In genomic region chr3:152259409-152259808, GRCm38 (mm10) we compare ENCODE assay signal across 8 mouse cellular contexts. TPM values are rescaled to one million over a fixed set of nuclear protein-coding genes. Genes with fewer than 3 reads are reported as not detected.
A peak's percentile ranks its signal among the peaks of the same experiment; 100 is the strongest.
DNase-seq lines count a peak whose midpoint lies in the region; ATAC-seq lines count a peak whose summit lies in the region.
"Not testable (repeated sequence)": the region's sequence is repeated elsewhere in the genome, so short reads cannot be mapped to it uniquely, and the experiment has no call there.

No protein-coding gene starts in this region.

- peak; percentile 82 for ATAC-seq in common myeloid progenitor, adult 5-6 weeks (replicated peaks; ENCODE audit: low read depth, poor library complexity, severe bottlenecking)
- ATAC-seq in megakaryocyte progenitor cell, adult 5-6 weeks (replicated peaks; ENCODE audit: poor library complexity) = peak; percentile 85

- peak; percentile 88 for DNase-seq in adipocyte (ENCODE audit: low spot score)
- DNase-seq in gastrocnemius, postnatal 14 days = peak; percentile 68
- DNase-seq in hindlimb bud, embryonic 11.5 days (ENCODE audit: extremely low spot score, low read depth, low spot score) = peak; percentile 66
- DNase-seq in left cerebral cortex, adult 18-20 months (ENCODE audit: low spot score in 2 of 2) = peak; percentile 71 to 81
- peak; percentile 50 to 66 for DNase-seq in right cerebral cortex, postnatal 36 days (ENCODE audit: low spot score in 2 of 2)
- peak; percentile 80 for DNase-seq in yolk sac, embryonic 10.5 days (ENCODE audit: low spot score)

- intact Hi-C loops in gastrocnemius, postnatal 14 days (cut with DNase I; ENCODE audit: low total_unique reads) = not testable (repeated sequence)

RNA-seq across cellular contexts. Expression of gene Nexn, which starts 6.7 kb away (rescaled TPM):
- total RNA-seq in common myeloid progenitor, adult 5-6 weeks (2017) = 0.64 TPM in 1 of 2 replicates, not detected in the other
- total RNA-seq in gastrocnemius, postnatal 14 days (2021) = 100 to 1,000 TPM; 323 to 367 TPM
- total RNA-seq in left cerebral cortex, adult 18-20 months (2021) = 1 to 10 TPM; 2.1 to 3.7 TPM
- total RNA-seq in megakaryocyte progenitor cell, adult 5-6 weeks (2015) = not detected in 2 replicates
- not detected in 2 replicates for total RNA-seq in megakaryocyte progenitor cell, adult 5-6 weeks (2017)

RNA-seq across cellular contexts. Expression of gene Fubp1, which starts 49.2 kb away (rescaled TPM):
- total RNA-seq in common myeloid progenitor, adult 5-6 weeks (2017) = 244 and 251 TPM in 2 replicates
- 10 to 100 TPM; 31.5 to 35.2 TPM for total RNA-seq in gastrocnemius, postnatal 14 days (2021)
- 100 to 1,000 TPM; 116 to 121 TPM for total RNA-seq in left cerebral cortex, adult 18-20 months (2021)
- 149 and 188 TPM in 2 replicates for total RNA-seq in megakaryocyte progenitor cell, adult 5-6 weeks (2015)
- 204 and 275 TPM in 2 replicates for total RNA-seq in megakaryocyte progenitor cell, adult 5-6 weeks (2017)

RNA-seq across cellular contexts. Expression of gene Dnajb4, which starts 49.3 kb away (rescaled TPM):
- 72.1 and 88.3 TPM in 2 replicates for total RNA-seq in common myeloid progenitor, adult 5-6 weeks (2017)
- total RNA-seq in gastrocnemius, postnatal 14 days (2021) = 10 to 100 TPM; 45.4 to 48.2 TPM
- 10 to 100 TPM; 74.9 to 82.4 TPM for total RNA-seq in left cerebral cortex, adult 18-20 months (2021)
- total RNA-seq in megakaryocyte progenitor cell, adult 5-6 weeks (2015) = 37.8 and 37.9 TPM in 2 replicates
- total RNA-seq in megakaryocyte progenitor cell, adult 5-6 weeks (2017) = 39.3 and 43.5 TPM in 2 replicates

Comparison
In these comparisons a context has a peak if more than half of its experiments do, and no peak if none do; other contexts are left out.
1. Peak in every context shown above with its lines: DNase-seq and ATAC-seq.
2. RNA of gene Nexn, which starts 6.7 kb away (total RNA-seq): 323 to 367 TPM in gastrocnemius, postnatal 14 days; 2.1 to 3.7 TPM in left cerebral cortex, adult 18-20 months, 0.64 TPM in common myeloid progenitor, adult 5-6 weeks and not detected in megakaryocyte progenitor cell, adult 5-6 weeks; every median in the first group is over 10 times any median in the second.